In genomic region chr19:47402976-47403375, GRCm38 (mm10) we compare ENCODE assay signal across 8 mouse cellular contexts.
DNase-seq lines count a peak whose midpoint lies in the region; ATAC-seq and TF ChIP-seq lines count a peak whose summit lies in the region.

No protein-coding gene starts in this region.

- no peak for TF ChIP-seq CTCF in small intestine, adult 2 months (IDR thresholded peaks at IDR 0.05; ENCODE audit: extremely low read depth, insufficient read length, insufficient replicate concordance, low read depth, low read length)

- H3K4me1 ChIP-seq in limb, embryonic 12.5 days (replicated peaks), result peaks cover 36% of the 10 kb centered on the region
- peaks cover 17% of the 10 kb centered on the region for H3K4me1 ChIP-seq in small intestine, adult 2 months (ENCODE audit: control insufficient read depth, insufficient read depth, insufficient read length, low read length)

- no peaks in the 10 kb centered on the region for H3K9me3 ChIP-seq in limb, embryonic 12.5 days

- intact Hi-C loops in left cerebral cortex, postnatal 14 days (cut with DNase I), result no loop called here

- WGBS in limb, embryonic 12.5 days, result 17% methylated on average over 6 of the region's 6 CpGs
- WGBS in small intestine, adult 2 months, result 8% methylated on average over 6 of the region's 6 CpGs

- DNase-seq in spleen, adult 12 weeks (ENCODE audit: low spot score), result peak; percentile 27
- no peak for DNase-seq in spleen, adult 18-20 months
- DNase-seq in gastrocnemius, postnatal 10 days, result peak; percentile 50
- DNase-seq in left cerebral cortex, postnatal 14 days (ENCODE audit: low spot score in 2 of 2), result no peak
- no peak for DNase-seq in cerebellum, postnatal 14 days
- no peak for DNase-seq in right cerebral cortex, postnatal 4 days

- no peak overlapping the region for H3K4me2 ChIP-seq in limb, embryonic 12.5 days

- H3K27me3 ChIP-seq in limb, embryonic 12.5 days, result no peaks in the 10 kb centered on the region
- H3K27me3 ChIP-seq in small intestine, adult 2 months (ENCODE audit: control insufficient read depth, insufficient read depth, low read length), result no peaks in the 10 kb centered on the region

- peak overlapping the region; percentile 32; the same call in 1 of the 2 replicates for H3K27ac ChIP-seq in limb, embryonic 12.5 days
- peak overlapping the region; percentile 88 for H3K27ac ChIP-seq in small intestine, adult 2 months (ENCODE audit: insufficient read depth, low read depth, low read length)

- no peak overlapping the region for H3K9ac ChIP-seq in limb, embryonic 12.5 days (replicated peaks)

- peaks cover 5% of the 10 kb centered on the region; the same call in 1 of the 2 replicates for H3K36me3 ChIP-seq in limb, embryonic 12.5 days
- no peaks in the 10 kb centered on the region for H3K36me3 ChIP-seq in small intestine, adult 2 months (ENCODE audit: control insufficient read depth, insufficient read depth, low read length)

- no peak for ATAC-seq in limb, embryonic 12.5 days (ENCODE audit: insufficient number of reproducible peaks, insufficient read depth, low FRiP score, low TSS enrichment, low read depth)

- TF ChIP-seq POLR2A in small intestine, adult 2 months (IDR thresholded peaks at IDR 0.05; ENCODE audit: low read depth, low read length), result peak; percentile 36; the same call in 1 of the 2 replicates

- H3K4me3 ChIP-seq in limb, embryonic 12.5 days (replicated peaks), result no peak overlapping the region
- no peak overlapping the region for H3K4me3 ChIP-seq in small intestine, adult 2 months (ENCODE audit: low read depth, low read length)

Comparison
In these comparisons a context has a peak if more than half of its experiments do, and no peak if none do; other contexts are left out.
1. DNase-seq: peak in spleen, adult 12 weeks (single experiment) and gastrocnemius, postnatal 10 days (single experiment); none in spleen, adult 18-20 months (0 of 2), left cerebral cortex, postnatal 14 days (0 of 2), cerebellum, postnatal 14 days (0 of 2) and right cerebral cortex, postnatal 4 days (single experiment).